Mouse (Mus musculus) retina, adult 2 months (tissue): ENCODE data around the gene Mtf1.

Experiments
- DNase-seq: peaks from one replicate; pipeline ENCODE4 v3.0.0-alpha.2; 2012; ENCODE audit warnings: low read depth, low spot score

The Mtf1 gene

GRCm38 (mm10) chr4:124801552-124802308 lies at the start of gene Mtf1:
TSS of gene Mtf1 (plus strand) at chr4:124802104.
- peak; percentile 75 for DNase-seq

GRCm38 (mm10) chr4:124752281-124753199 lies 49.4 kb upstream of the Mtf1 start:
- DNase-seq: no peak

- DNase-seq: no peak
These were observed 46.4 kb upstream of the Mtf1 start for GRCm38 (mm10) chr4:124755526-124755925.

GRCm38 (mm10) chr4:124759305-124759811 lies 42.5 kb upstream of the Mtf1 start:
- DNase-seq: no peak

- no peak for DNase-seq
These were observed 40.7 kb upstream of the Mtf1 start for GRCm38 (mm10) chr4:124761201-124761600.

- DNase-seq: no peak
These were observed 38.9 kb upstream of the Mtf1 start for GRCm38 (mm10) chr4:124762858-124763452.

GRCm38 (mm10) chr4:124765802-124766565 lies 35.9 kb upstream of the Mtf1 start:
- DNase-seq: no peak

- no peak for DNase-seq
These were observed 35.4 kb upstream of the Mtf1 start for GRCm38 (mm10) chr4:124766566-124766940.

- no peak for DNase-seq
These were observed 32.8 kb upstream of the Mtf1 start for GRCm38 (mm10) chr4:124768963-124769591.

GRCm38 (mm10) chr4:124770624-124771023 lies 31.3 kb upstream of the Mtf1 start:
- no peak for DNase-seq

GRCm38 (mm10) chr4:124772125-124772524 lies 29.8 kb upstream of the Mtf1 start:
- no peak for DNase-seq

GRCm38 (mm10) chr4:124773449-124773848 lies 28.5 kb upstream of the Mtf1 start:
- no peak for DNase-seq

GRCm38 (mm10) chr4:124773995-124774394 lies 27.9 kb upstream of the Mtf1 start:
- no peak for DNase-seq

- DNase-seq: no peak
These were observed 27.5 kb upstream of the Mtf1 start for GRCm38 (mm10) chr4:124774429-124774828.

- no peak for DNase-seq
These were observed 20.5 kb upstream of the Mtf1 start for GRCm38 (mm10) chr4:124781361-124781760.

GRCm38 (mm10) chr4:124782395-124782794 lies 19.5 kb upstream of the Mtf1 start:
- no peak for DNase-seq

- no peak for DNase-seq
These were observed 18.0 kb upstream of the Mtf1 start for GRCm38 (mm10) chr4:124783937-124784336.

- DNase-seq: no peak
These were observed 11.9 kb upstream of the Mtf1 start for GRCm38 (mm10) chr4:124790013-124790412.

GRCm38 (mm10) chr4:124792114-124792513 lies 9.8 kb upstream of the Mtf1 start:
- DNase-seq: no peak

GRCm38 (mm10) chr4:124796141-124796540 lies 5.8 kb upstream of the Mtf1 start:
- DNase-seq: no peak

- DNase-seq: no peak
These were observed 5.0 kb upstream of the Mtf1 start for GRCm38 (mm10) chr4:124796913-124797312.
